Mouse (Mus musculus) adrenal gland, postnatal 14 days (tissue): ENCODE data around the gene Rad54l. TPM values are rescaled to one million over a fixed set of nuclear protein-coding genes. Genes with fewer than 3 reads are reported as not detected.

Source experiments
- DNase-seq: peaks from one replicate; pipeline ENCODE4 v3.0.0; 2021; ENCODE audit warnings: mixed read lengths
- long read RNA-seq, 2 experiments: library from polyadenylated mRNA; stranded (forward); transcript quantifications; one replicate each; pipeline ENCODE4 v2.0.0; 2021
- total RNA-seq: library from RNA; stranded (reverse); gene quantifications from 2 replicates; pipeline ENCODE4 v1.2.3, GENCODE M21; 2021

The Rad54l gene
- 4.5 and 5.2 TPM in 2 replicates for total RNA-seq
- long read RNA-seq, experiment 1, partial matches to known transcripts = 0 of 7 reads
- long read RNA-seq, experiment 1, other reads (novel, unspliced or antisense) = 5 of 7 reads
- long read RNA-seq, experiment 2, partial matches to known transcripts = 0 of 7 reads
- long read RNA-seq, experiment 2, other reads (novel, unspliced or antisense) = 3 of 7 reads

GRCm38 (mm10) chr4:116123602-116124519, at the start of gene Rad54l, which contains the start of gene Pomgnt1:
TSS of gene Rad54l (minus strand) at chr4:116123690.
TSS of gene Pomgnt1 (plus strand) at chr4:116123840.
- peak; percentile 91 for DNase-seq

- no peak for DNase-seq
These were observed 49.6 kb upstream of the Rad54l start, which contains the start of the genes 1700042G07Rik and Gm49337 for GRCm38 (mm10) chr4:116173072-116173471. TSS of gene 1700042G07Rik (plus strand) at chr4:116173372. TSS of gene Gm49337 (plus strand) at chr4:116173384.

GRCm38 (mm10) chr4:116169353-116169672, 45.8 kb upstream of the Rad54l start:
- no peak for DNase-seq

- DNase-seq = peak; percentile 88
These were observed 45.3 kb upstream of the Rad54l start for GRCm38 (mm10) chr4:116168617-116169352.

GRCm38 (mm10) chr4:116167404-116167803, 43.9 kb upstream of the Rad54l start, which contains the start of gene Tspan1:
TSS of gene Tspan1 (minus strand) at chr4:116167601.
- DNase-seq = no peak

- no peak for DNase-seq
These were observed 42.4 kb upstream of the Rad54l start for GRCm38 (mm10) chr4:116165708-116166407.

GRCm38 (mm10) chr4:116164759-116165554, 41.5 kb upstream of the Rad54l start:
- no peak for DNase-seq

- no peak for DNase-seq
These were observed 38.7 kb upstream of the Rad54l start for GRCm38 (mm10) chr4:116162142-116162541.

- DNase-seq = no peak
These were observed 37.3 kb upstream of the Rad54l start for GRCm38 (mm10) chr4:116160769-116161168.

- peak; percentile 41 for DNase-seq
These were observed 36.4 kb upstream of the Rad54l start for GRCm38 (mm10) chr4:116159912-116160311.

GRCm38 (mm10) chr4:116157882-116158281, 34.4 kb upstream of the Rad54l start:
- DNase-seq = no peak

GRCm38 (mm10) chr4:116152702-116153101, 29.2 kb upstream of the Rad54l start:
- no peak for DNase-seq

GRCm38 (mm10) chr4:116151238-116151637, 27.7 kb upstream of the Rad54l start, which contains the start of gene Lurap1:
TSS of gene Lurap1 (minus strand) at chr4:116151338.
- DNase-seq = no peak

- no peak for DNase-seq
These were observed 27.4 kb upstream of the Rad54l start for GRCm38 (mm10) chr4:116150862-116151221.

- peak; percentile 88 for DNase-seq
These were observed 26.8 kb upstream of the Rad54l start for GRCm38 (mm10) chr4:116150156-116150861.

GRCm38 (mm10) chr4:116149812-116150155, 26.3 kb upstream of the Rad54l start:
- DNase-seq = no peak

- DNase-seq = peak; percentile 87
These were observed 20.6 kb upstream of the Rad54l start for GRCm38 (mm10) chr4:116143891-116144717.

GRCm38 (mm10) chr4:116143317-116143811, 19.9 kb upstream of the Rad54l start:
- DNase-seq = peak; percentile 71

GRCm38 (mm10) chr4:116142269-116142668, 18.8 kb upstream of the Rad54l start:
- no peak for DNase-seq
